19 mouse cellular contexts compared by ENCODE assay signal in the genomic region with DNA sequence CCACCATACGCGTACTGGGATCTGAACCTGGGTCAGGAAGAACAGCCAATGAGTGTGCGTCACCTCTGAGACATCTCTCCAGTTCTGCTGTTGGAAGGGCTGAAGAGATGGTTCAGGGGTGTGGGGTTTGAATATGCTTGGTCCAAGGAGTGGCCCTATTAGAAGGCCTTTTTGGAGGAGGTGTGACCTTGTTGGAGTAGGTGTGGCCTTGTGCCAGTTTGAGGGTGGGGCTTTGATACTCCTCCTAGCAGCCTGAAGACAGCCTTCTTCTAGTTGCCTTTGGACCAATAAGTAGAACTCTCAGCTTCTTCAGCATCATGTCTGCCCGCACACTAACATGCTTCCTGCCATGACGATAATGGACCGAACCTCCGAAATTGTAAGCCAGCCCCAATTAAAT.
"Had no signal": no experiment of that assay in that cellular context is flagged by ENCODE, and none has a peak within 500 bp of the region (broad histone marks: within the 10 kb centered on the region; RNA-seq: fewer than 3 reads in every experiment).

No protein-coding gene starts in this region.

- ATAC-seq: intestine, postnatal 0 days had no signal

- H3K36me3 ChIP-seq: lung, embryonic 15.5 days; midbrain, embryonic 10.5 days; neural tube, embryonic 12.5 days; neural tube, embryonic 15.5 days; stomach, embryonic 15.5 days had no signal

- H3K9ac ChIP-seq: lung, embryonic 15.5 days; neural tube, embryonic 12.5 days; neural tube, embryonic 15.5 days; stomach, embryonic 15.5 days had no signal

- H3K9me3 ChIP-seq: lung, embryonic 15.5 days; midbrain, embryonic 10.5 days; neural tube, embryonic 12.5 days; neural tube, embryonic 15.5 days; stomach, embryonic 15.5 days had no signal

- DNase-seq: kidney, adult 2 months; kidney, postnatal 25 days; layer of hippocampus, postnatal 36 days; lung, adult 18-20 months; lung, postnatal 10 days; lung, postnatal 36 days; midbrain, embryonic 14.5 days; retina, postnatal 1 day; right cerebral cortex, postnatal 25 days; spleen, adult 18-20 months; thymus, postnatal 25 days had no signal

- H3K4me1 ChIP-seq: neural tube, embryonic 12.5 days; stomach, embryonic 15.5 days had no signal

- H3K4me2 ChIP-seq: lung, embryonic 15.5 days; neural tube, embryonic 12.5 days; neural tube, embryonic 15.5 days; stomach, embryonic 15.5 days had no signal

- H3K4me3 ChIP-seq: left cerebral cortex, adult 2 months; lung, embryonic 15.5 days; midbrain, embryonic 10.5 days; neural tube, embryonic 12.5 days; neural tube, embryonic 15.5 days; stomach, embryonic 15.5 days had no signal

- H3K27me3 ChIP-seq: lung, embryonic 15.5 days; neural tube, embryonic 12.5 days; neural tube, embryonic 15.5 days; stomach, embryonic 15.5 days had no signal

- H3K27ac ChIP-seq: kidney, postnatal 0 days; left cerebral cortex, adult 2 months; midbrain, embryonic 10.5 days; neural tube, embryonic 12.5 days; stomach, embryonic 15.5 days had no signal
